Mouse (Mus musculus) forebrain, embryonic 12.5 days (tissue): Measurements from ENCODE around the gene Ctnnbl1. TPM values are rescaled to one million over a fixed set of nuclear protein-coding genes. Genes with fewer than 3 reads are reported as not detected.
A peak's percentile ranks its signal among the peaks of the same experiment; 100 is the strongest.

Source experiments
- ATAC-seq: fragments of 200-750 bp; cut with Nextera tagmentation; 2 replicates; pipeline ENCODE4 v1.8.0; 2017; ENCODE audit warnings: moderate TSS enrichment; ENCODE audit not compliant: low FRiP score
- H3K27ac ChIP-seq: fragments of 300-500 bp; sonication (generic); 2 replicates; pipeline ENCODE4 v1.5.1; 2016; ENCODE audit warnings: mild to moderate bottlenecking
- H3K27me3 ChIP-seq: fragments of 300-500 bp; sonication (generic); 2 replicates; pipeline ENCODE4 v1.6.1; 2016; ENCODE audit warnings: mild to moderate bottlenecking
- H3K36me3 ChIP-seq: fragments of 300-500 bp; sonication (generic); replicated peaks from 2 replicates; pipeline ENCODE4 v1.6.1; 2016; ENCODE audit warnings: mild to moderate bottlenecking
- H3K4me1 ChIP-seq: fragments of 300-500 bp; sonication (generic); 2 replicates; pipeline ENCODE4 v1.6.1; 2016
- H3K4me2 ChIP-seq: fragments of 300-500 bp; sonication (generic); 2 replicates; pipeline ENCODE4 v1.6.1; 2016; ENCODE audit warnings: mild to moderate bottlenecking, moderate library complexity
- H3K4me3 ChIP-seq: fragments of 300-500 bp; sonication (generic); replicated peaks from 2 replicates; pipeline ENCODE4 v1.5.1; 2016; ENCODE audit warnings: mild to moderate bottlenecking
- H3K9ac ChIP-seq: fragments of 300-500 bp; sonication (generic); 2 replicates; pipeline ENCODE4 v1.6.1; 2016; ENCODE audit warnings: mild to moderate bottlenecking
- H3K9me3 ChIP-seq: fragments of 300-500 bp; sonication (generic); 2 replicates; pipeline ENCODE4 v1.6.1; 2016
- WGBS: fragments of 180-500 bp; shearing (Covaris S2); methylation state at CpG from one replicate; pipeline ENCODE4 v1.1.7; 2016; 5-methylcytosine and 5-hydroxymethylcytosine counted together
- polyA plus RNA-seq: library from polyadenylated mRNA; unstranded; fragments of >200 nt; fragmentation: Nextera tagmentation; extraction: Ambion mirVana; gene quantifications from 2 replicates; pipeline ENCODE4 v1.2.1, GENCODE M21; 2016

Gene Ctnnbl1
- polyA plus RNA-seq, 1 experiment from 2014 or later: 100 TPM

GRCm38 (mm10) chr2:157873691-157874090 lies 136.5 kb downstream of the Ctnnbl1 start:
- peaks cover 15% of the 10 kb centered on the region for H3K36me3 ChIP-seq
- no peaks in the 10 kb centered on the region for H3K9me3 ChIP-seq
- H3K4me3 ChIP-seq: no peak overlapping the region
- 92% methylated on average over 1 of the region's 1 CpGs for WGBS
- no peak overlapping the region for H3K9ac ChIP-seq
- H3K4me2 ChIP-seq: no peak overlapping the region
- H3K27ac ChIP-seq: no peak overlapping the region
- H3K4me1 ChIP-seq: no peaks in the 10 kb centered on the region; the same call in 1 of the 2 replicates
- no peaks in the 10 kb centered on the region for H3K27me3 ChIP-seq
- ATAC-seq: no peak

GRCm38 (mm10) chr2:157875111-157875510 lies 137.9 kb downstream of the Ctnnbl1 start:
- Histone ChIP-seq H3K4me1 (no peaks in the 10 kb centered on the region; the same call in 1 of the 2 replicates), H3K9ac (no peak overlapping the region), H3K36me3 (peaks cover 15% of the 10 kb centered on the region), H3K4me3 (no peak overlapping the region), H3K4me2 (no peak overlapping the region), H3K9me3 (no peaks in the 10 kb centered on the region), H3K27me3 (no peaks in the 10 kb centered on the region), H3K27ac (peak overlapping the region; percentile 50)
- ATAC-seq: no peak
- WGBS: 63% methylated on average over 8 of the region's 8 CpGs

DNA sequence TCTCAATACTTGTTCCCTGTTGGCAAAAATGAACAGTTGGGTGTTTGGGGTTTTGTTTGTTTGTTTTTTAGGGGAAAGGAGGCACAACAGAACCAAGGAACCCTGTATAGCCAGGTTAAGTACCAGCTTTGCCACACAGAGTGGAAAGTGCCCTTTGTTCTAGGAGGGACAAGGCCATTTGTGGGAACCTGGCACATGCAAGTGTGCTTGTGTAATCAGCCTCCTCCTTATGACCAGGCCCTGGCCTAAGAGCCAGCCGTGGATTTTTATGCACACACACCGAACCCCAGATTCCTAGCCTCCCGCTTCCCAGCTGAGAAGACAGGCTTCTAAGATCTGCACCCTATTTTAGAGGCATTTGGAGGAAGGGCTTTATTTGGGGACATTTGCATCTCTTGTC lies 140.2 kb downstream of the Ctnnbl1 start:
- Histone ChIP-seq H3K36me3 (peaks cover 4% of the 10 kb centered on the region), H3K9me3 (no peaks in the 10 kb centered on the region), H3K27me3 (no peaks in the 10 kb centered on the region), H3K9ac (no peak overlapping the region), H3K27ac (no peak overlapping the region; the same call in 1 of the 2 replicates), H3K4me1 (peaks cover 18% of the 10 kb centered on the region), H3K4me2 (no peak overlapping the region), H3K4me3 (no peak overlapping the region)
- no peak for ATAC-seq
- 96% methylated on average over 3 of the region's 3 CpGs for WGBS

- H3K4me1 ChIP-seq: peaks cover 18% of the 10 kb centered on the region
- ATAC-seq: no peak
- H3K36me3 ChIP-seq: no peaks in the 10 kb centered on the region; the same call in 1 of the 2 replicates
- 63% methylated on average over 5 of the region's 5 CpGs for WGBS
- no peak overlapping the region for H3K9ac ChIP-seq
- H3K9me3 ChIP-seq: no peaks in the 10 kb centered on the region
- H3K27me3 ChIP-seq: no peaks in the 10 kb centered on the region
- no peak overlapping the region for H3K4me2 ChIP-seq
- H3K4me3 ChIP-seq: no peak overlapping the region
- H3K27ac ChIP-seq: no peak overlapping the region
Observed at GRCm38 (mm10) chr2:157877967-157878366, 140.8 kb downstream of the Ctnnbl1 start.

GRCm38 (mm10) chr2:157881939-157882338 lies 144.7 kb downstream of the Ctnnbl1 start:
- Histone ChIP-seq H3K4me1 (peaks cover 32% of the 10 kb centered on the region), H3K9ac (no peak overlapping the region), H3K27me3 (no peaks in the 10 kb centered on the region), H3K4me3 (no peak overlapping the region), H3K9me3 (no peaks in the 10 kb centered on the region), H3K27ac (peak overlapping the region; percentile 57), H3K4me2 (no peak overlapping the region), H3K36me3 (peaks cover 17% of the 10 kb centered on the region)
- WGBS: 21% methylated on average over 11 of the region's 11 CpGs
- ATAC-seq: peak; percentile 60; the same call in 1 of the 2 replicates

GRCm38 (mm10) chr2:157887275-157888025 lies 150.2 kb downstream of the Ctnnbl1 start:
- peaks cover 45% of the 10 kb centered on the region for H3K4me1 ChIP-seq
- no peaks in the 10 kb centered on the region for H3K27me3 ChIP-seq
- WGBS: 19% methylated on average over 10 of the region's 10 CpGs
- no peak overlapping the region for H3K9ac ChIP-seq
- H3K4me2 ChIP-seq: no peak overlapping the region
- H3K9me3 ChIP-seq: no peaks in the 10 kb centered on the region
- no peak for ATAC-seq
- H3K36me3 ChIP-seq: peaks cover 29% of the 10 kb centered on the region
- H3K27ac ChIP-seq: peak overlapping the region; percentile 68
- no peak overlapping the region for H3K4me3 ChIP-seq

DNA sequence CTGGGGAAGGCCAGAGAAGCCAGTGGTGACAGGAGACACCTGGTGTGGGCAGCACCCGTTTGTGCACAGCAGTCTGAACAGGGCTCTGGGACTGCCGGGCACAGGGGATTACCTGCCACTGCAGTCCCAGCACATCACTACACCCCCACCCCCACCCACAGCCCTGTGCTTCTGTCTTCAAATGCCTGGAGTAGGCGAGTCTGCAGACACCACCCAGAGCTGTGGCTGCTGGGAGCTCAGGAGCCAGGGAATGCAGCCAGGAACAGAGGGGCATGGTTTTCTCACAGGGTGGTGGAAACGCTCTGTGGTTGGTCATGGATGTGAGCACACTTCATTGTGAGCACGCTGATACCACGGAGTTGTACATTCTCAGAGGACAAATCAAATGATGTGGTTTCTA lies 154.0 kb downstream of the Ctnnbl1 start:
- no peak overlapping the region for H3K4me2 ChIP-seq
- H3K36me3 ChIP-seq: peaks cover 12% of the 10 kb centered on the region; the same call in 1 of the 2 replicates
- H3K4me1 ChIP-seq: peaks cover 39% of the 10 kb centered on the region
- ATAC-seq: no peak
- H3K27me3 ChIP-seq: no peaks in the 10 kb centered on the region
- no peak overlapping the region for H3K4me3 ChIP-seq
- H3K9me3 ChIP-seq: no peaks in the 10 kb centered on the region
- no peak overlapping the region for H3K27ac ChIP-seq
- no peak overlapping the region for H3K9ac ChIP-seq
- 83% methylated on average over 6 of the region's 6 CpGs for WGBS

DNA sequence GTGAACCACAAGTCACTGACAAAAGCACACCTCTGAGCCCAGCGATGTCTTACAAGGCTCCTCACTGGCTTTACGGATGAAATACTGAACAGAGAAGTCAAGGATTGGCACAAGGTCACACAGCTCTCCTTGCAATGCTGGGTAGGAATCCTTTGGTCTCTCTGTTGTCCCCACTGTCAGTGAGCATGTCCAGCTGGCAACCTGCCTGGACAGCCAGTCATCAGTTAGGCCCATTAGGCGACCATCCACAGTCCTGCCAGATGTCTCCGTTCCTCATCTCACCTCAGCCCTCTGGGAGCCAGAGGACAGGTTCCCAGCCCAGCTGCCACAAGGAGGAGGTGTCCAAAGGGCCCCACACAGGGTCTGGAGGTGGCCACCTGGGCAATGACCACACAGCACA lies 159.9 kb downstream of the Ctnnbl1 start:
- no peaks in the 10 kb centered on the region for H3K9me3 ChIP-seq
- no peak overlapping the region for H3K27ac ChIP-seq
- peaks cover 8% of the 10 kb centered on the region; the same call in 1 of the 2 replicates for H3K27me3 ChIP-seq
- H3K4me2 ChIP-seq: no peak overlapping the region
- H3K4me3 ChIP-seq: no peak overlapping the region
- no peak for ATAC-seq
- 0 out of 2 replicates have a peak, but pooled peaks cover under 1% of the 10 kb centered on the region for H3K36me3 ChIP-seq
- H3K9ac ChIP-seq: no peak overlapping the region
- 77% methylated on average over 4 of the region's 4 CpGs for WGBS
- H3K4me1 ChIP-seq: no peaks in the 10 kb centered on the region

- WGBS: under 1% methylated on average over 16 of the region's 16 CpGs
- Histone ChIP-seq H3K27ac (no peak overlapping the region), H3K9ac (no peak overlapping the region), H3K27me3 (peaks cover 70% of the 10 kb centered on the region), H3K36me3 (no peaks in the 10 kb centered on the region), H3K4me1 (peaks cover 16% of the 10 kb centered on the region), H3K4me2 (peak overlapping the region; percentile 66), H3K9me3 (no peaks in the 10 kb centered on the region), H3K4me3 (peak overlapping the region; percentile 4; the same call in 1 of the 2 replicates)
- no peak for ATAC-seq
Observed at GRCm38 (mm10) chr2:157913204-157913636, 176.0 kb downstream of the Ctnnbl1 start.

DNA sequence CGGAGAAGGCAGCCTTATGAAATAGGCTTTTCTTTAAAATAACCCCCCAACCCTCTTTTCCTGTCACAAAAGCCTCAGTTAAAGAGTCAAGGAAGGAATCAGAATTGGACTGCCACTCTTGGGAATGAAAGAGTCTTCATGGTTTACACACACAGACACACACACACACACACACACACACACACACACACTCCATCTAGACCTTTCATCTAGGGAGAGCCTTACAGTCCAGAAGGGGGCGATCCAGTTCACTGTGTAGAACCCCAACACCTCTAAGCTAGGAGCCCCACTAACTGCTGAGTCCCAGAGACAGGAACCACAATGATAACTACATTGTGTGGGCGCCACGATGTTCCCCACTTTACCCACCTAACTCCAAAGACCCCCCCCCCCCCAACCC lies 176.5 kb downstream of the Ctnnbl1 start:
- Histone ChIP-seq H3K4me1 (peaks cover 20% of the 10 kb centered on the region), H3K9ac (0 out of 2 replicates have a peak overlapping the region, but pooled peaks have one; percentile 62), H3K36me3 (no peaks in the 10 kb centered on the region), H3K4me3 (peak overlapping the region; percentile 51), H3K4me2 (peak overlapping the region; percentile 66), H3K27me3 (peaks cover 70% of the 10 kb centered on the region), H3K9me3 (no peaks in the 10 kb centered on the region), H3K27ac (no peak overlapping the region)
- no peak for ATAC-seq
- 2% methylated on average over 4 of the region's 4 CpGs for WGBS

DNA sequence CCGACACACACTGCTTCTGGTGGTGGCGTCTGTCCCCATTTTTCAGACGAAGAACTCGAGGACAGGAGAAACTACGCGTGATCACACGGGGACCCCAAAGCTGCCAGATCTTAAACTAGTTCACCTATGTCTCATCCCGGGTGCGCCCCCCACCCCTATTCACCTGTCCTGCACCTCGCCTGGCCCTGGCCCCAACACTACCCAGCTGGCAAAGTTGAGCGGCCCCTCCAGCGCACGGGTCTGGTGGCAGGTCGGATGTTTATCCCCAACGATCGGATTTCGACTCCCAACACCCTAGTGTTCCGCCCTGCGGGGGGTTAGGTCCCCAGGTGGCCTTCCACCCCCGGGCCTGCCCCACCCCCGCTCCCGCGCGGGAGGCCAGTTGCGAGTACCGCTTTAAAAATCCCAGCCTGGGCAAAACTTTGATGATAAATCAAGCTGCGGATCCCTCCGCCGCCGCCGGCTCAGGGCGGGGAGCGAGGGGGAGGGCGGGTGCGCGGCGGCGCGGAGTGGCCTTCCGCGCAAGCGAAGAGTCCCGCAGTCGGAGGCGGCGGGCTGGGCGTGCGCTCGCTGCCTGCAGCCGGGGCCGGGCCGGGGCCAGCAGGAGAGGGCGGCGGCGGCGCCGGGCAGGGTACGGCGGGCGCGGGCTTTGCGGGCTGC lies 177.0 kb downstream of the Ctnnbl1 start, which contains the start of gene Vstm2l:
TSS of gene Vstm2l (plus strand) at position 549 of the 660 bp plus-strand sequence.
- Histone ChIP-seq H3K4me1 (peaks cover 23% of the 10 kb centered on the region), H3K4me2 (peak within 1 kb of the TSS; percentile 66), H3K9ac (peak within 1 kb of the TSS; percentile 62), H3K9me3 (no peaks in the 10 kb centered on the region), H3K36me3 (no peaks in the 10 kb centered on the region), H3K4me3 (peak within 1 kb of the TSS; percentile 51), H3K27ac (peak within 1 kb of the TSS; percentile 36; the same call in 1 of the 2 replicates), H3K27me3 (peaks cover 70% of the 10 kb centered on the region)
- 3% methylated on average over 51 of the region's 62 CpGs for WGBS
- peak; percentile 76 for ATAC-seq

DNA sequence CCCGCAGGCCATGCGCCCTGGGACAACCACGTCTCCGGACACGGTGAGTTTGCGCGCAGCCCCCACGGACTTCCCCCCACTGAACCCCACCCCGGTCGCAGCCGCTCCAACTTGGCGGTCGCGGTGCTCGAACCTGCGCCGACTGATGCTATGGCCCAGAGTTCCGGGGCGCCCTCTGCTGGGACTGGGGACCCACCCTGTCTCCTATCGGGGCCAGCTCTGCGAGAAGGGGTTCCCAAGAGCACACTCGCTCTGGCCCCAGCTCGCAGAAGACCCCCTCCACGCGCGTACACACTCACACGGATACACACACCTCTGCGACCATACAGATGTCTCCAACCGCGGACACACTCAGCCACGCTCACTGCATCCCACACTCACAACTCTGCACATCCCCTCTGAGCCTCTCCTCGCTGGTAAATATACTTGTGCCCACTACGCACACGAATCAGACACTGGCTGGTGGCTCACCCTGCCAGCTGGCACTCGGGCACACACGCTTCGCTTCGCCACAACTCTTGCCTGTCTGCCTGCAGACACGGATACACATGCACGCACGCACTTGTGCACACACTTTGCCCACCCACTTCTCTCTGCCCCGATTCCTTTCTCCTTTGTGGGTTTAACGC lies 177.8 kb downstream of the Ctnnbl1 start:
- H3K9me3 ChIP-seq: no peaks in the 10 kb centered on the region
- H3K27me3 ChIP-seq: peaks cover 65% of the 10 kb centered on the region
- H3K36me3 ChIP-seq: no peaks in the 10 kb centered on the region
- 42% methylated on average over 42 of the region's 43 CpGs for WGBS
- peak overlapping the region; percentile 62 for H3K9ac ChIP-seq
- H3K4me2 ChIP-seq: peak overlapping the region; percentile 66
- peaks cover 23% of the 10 kb centered on the region for H3K4me1 ChIP-seq
- ATAC-seq: peak; percentile 21; the same call in 1 of the 2 replicates
- peak overlapping the region; percentile 51 for H3K4me3 ChIP-seq
- peak overlapping the region; percentile 36; the same call in 1 of the 2 replicates for H3K27ac ChIP-seq
